Mouse (Mus musculus) stomach, embryonic 16.5 days (tissue): ENCODE results near the gene Milr1. TPM values are rescaled to one million over a fixed set of nuclear protein-coding genes. Genes with fewer than 3 reads are reported as not detected.
"Not testable (repeated sequence)": the region's sequence is repeated elsewhere in the genome, so short reads cannot be mapped to it uniquely, and the experiment has no call there.

Source experiments
- ATAC-seq: fragments of 200-750 bp; cut with Nextera tagmentation; 2 replicates; pipeline ENCODE4 v1.8.0; 2017; ENCODE audit warnings: moderate number of reproducible peaks, moderate TSS enrichment; ENCODE audit not compliant: insufficient read depth, low FRiP score
- H3K27ac ChIP-seq: fragments of 300-500 bp; sonication (generic); 2 replicates; pipeline ENCODE4 v1.5.1; 2014; ENCODE audit warnings: low read length
- H3K27me3 ChIP-seq: fragments of 300-500 bp; sonication (generic); 2 replicates; pipeline ENCODE4 v1.6.1; 2014; ENCODE audit warnings: low read length, control low read depth, mixed read lengths; ENCODE audit not compliant: control insufficient read depth, insufficient read depth
- H3K36me3 ChIP-seq: fragments of 300-500 bp; sonication (generic); 2 replicates; pipeline ENCODE4 v1.6.1; 2014; ENCODE audit warnings: low read length; ENCODE audit not compliant: control insufficient read depth, insufficient read depth
- H3K4me1 ChIP-seq: fragments of 300-500 bp; sonication (generic); 2 replicates; pipeline ENCODE4 v1.6.1; 2014; ENCODE audit warnings: low read length, control low read depth, mixed read lengths; ENCODE audit not compliant: control insufficient read depth, insufficient read depth
- H3K4me2 ChIP-seq: fragments of 300-500 bp; sonication (generic); 2 replicates; pipeline ENCODE4 v1.6.1; 2014; ENCODE audit warnings: low read depth, low read length, mixed read lengths
- H3K4me3 ChIP-seq: fragments of 300-500 bp; sonication (generic); replicated peaks from 2 replicates; pipeline ENCODE4 v1.5.1; 2014; ENCODE audit warnings: mild to moderate bottlenecking, low read length
- H3K9ac ChIP-seq: fragments of 300-500 bp; sonication (generic); 2 replicates; pipeline ENCODE4 v1.6.1; 2014; ENCODE audit warnings: low read length
- H3K9me3 ChIP-seq: fragments of 300-500 bp; sonication (generic); replicated peaks from 2 replicates; pipeline ENCODE4 v1.6.1; 2016; ENCODE audit warnings: low read length, control low read depth; ENCODE audit not compliant: control insufficient read depth
- WGBS: fragments of 180-500 bp; shearing (Covaris S2); extraction: QIAGEN DNeasy Blood & Tissue Kit; methylation state at CpG from one replicate; pipeline ENCODE4 v1.1.7; 2014; 5-methylcytosine and 5-hydroxymethylcytosine counted together
- polyA plus RNA-seq: library from polyadenylated mRNA; unstranded; fragments of >200 nt; fragmentation: Nextera tagmentation; extraction: Ambion mirVana; gene quantifications from 2 replicates; pipeline ENCODE4 v1.2.1, GENCODE M21; 2015

Milr1 gene
- polyA plus RNA-seq, 1 experiment from 2014 or later = 3.1 TPM

GRCm38 (mm10) chr11:106709227-106709985, 41.6 kb upstream of the Milr1 start:
- Histone ChIP-seq H3K9ac (no peak overlapping the region), H3K27ac (no peak overlapping the region), H3K4me2 (0 out of 2 replicates have a peak overlapping the region, but pooled peaks have one; percentile 0), H3K9me3 (no peaks in the 10 kb centered on the region), H3K4me3 (no peak overlapping the region), H3K36me3 (no peaks in the 10 kb centered on the region), H3K4me1 (0 out of 2 replicates have a peak, but pooled peaks cover 5% of the 10 kb centered on the region), H3K27me3 (no peaks in the 10 kb centered on the region)
- 30% methylated on average over 15 of the region's 15 CpGs for WGBS
- peak; percentile 27; the same call in 1 of the 2 replicates for ATAC-seq

DNA sequence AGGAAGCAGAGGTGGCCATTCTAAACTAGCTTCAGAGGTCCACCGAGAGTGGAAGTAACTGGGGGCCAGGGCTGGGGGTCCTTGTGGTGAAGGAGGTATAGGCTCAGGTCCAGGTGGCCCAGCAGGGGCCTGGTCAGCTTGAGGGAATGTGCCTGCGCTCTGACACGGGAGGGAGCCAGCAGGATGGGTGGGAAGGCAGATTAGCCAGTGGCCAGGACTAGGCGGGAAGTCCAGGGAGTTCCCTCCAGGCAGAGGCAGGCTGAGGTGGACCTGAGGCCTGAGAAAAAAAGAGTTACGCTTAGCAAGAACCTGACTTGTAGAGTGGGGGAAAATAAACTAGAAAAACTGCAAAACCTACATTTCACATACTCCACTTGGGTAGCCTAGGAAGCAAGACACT, 40.2 kb upstream of the Milr1 start:
- no peak overlapping the region for H3K4me3 ChIP-seq
- peak overlapping the region; percentile 20; the same call in 1 of the 2 replicates for H3K4me2 ChIP-seq
- H3K9ac ChIP-seq = no peak overlapping the region
- H3K27ac ChIP-seq = no peak overlapping the region
- H3K9me3 ChIP-seq = no peaks in the 10 kb centered on the region
- 0 out of 2 replicates have a peak, but pooled peaks cover 5% of the 10 kb centered on the region for H3K4me1 ChIP-seq
- 57% methylated on average over 5 of the region's 5 CpGs for WGBS
- no peak for ATAC-seq
- no peaks in the 10 kb centered on the region for H3K27me3 ChIP-seq
- H3K36me3 ChIP-seq = no peaks in the 10 kb centered on the region

DNA sequence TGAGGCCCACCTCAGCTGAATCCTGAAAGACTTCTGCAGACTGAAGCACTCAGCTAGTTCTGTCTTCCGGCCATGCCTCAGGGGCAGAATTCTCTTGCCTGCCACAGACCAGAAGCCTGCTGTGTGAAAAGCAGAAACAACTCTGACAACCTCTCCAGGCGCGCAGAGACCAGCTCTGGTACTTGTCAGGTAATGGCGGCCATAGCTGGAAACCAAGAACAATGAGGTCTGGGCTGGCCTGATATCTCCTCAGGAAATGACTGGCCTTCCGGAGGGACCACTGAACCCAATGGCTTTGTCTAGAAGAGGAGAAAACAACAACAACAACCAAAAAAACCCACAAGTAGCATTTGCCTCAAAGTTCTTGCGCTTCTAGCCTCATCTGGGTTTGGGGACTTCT, 36.0 kb upstream of the Milr1 start:
- Histone ChIP-seq H3K27ac (peak overlapping the region; percentile 53; the same call in 1 of the 2 replicates), H3K9ac (peak overlapping the region; percentile 33; the same call in 1 of the 2 replicates), H3K27me3 (no peaks in the 10 kb centered on the region), H3K4me1 (no peaks in the 10 kb centered on the region), H3K9me3 (no peaks in the 10 kb centered on the region), H3K36me3 (no peaks in the 10 kb centered on the region), H3K4me3 (peak overlapping the region; percentile 24), H3K4me2 (no peak overlapping the region)
- no peak for ATAC-seq
- WGBS = 67% methylated on average over 6 of the region's 6 CpGs

DNA sequence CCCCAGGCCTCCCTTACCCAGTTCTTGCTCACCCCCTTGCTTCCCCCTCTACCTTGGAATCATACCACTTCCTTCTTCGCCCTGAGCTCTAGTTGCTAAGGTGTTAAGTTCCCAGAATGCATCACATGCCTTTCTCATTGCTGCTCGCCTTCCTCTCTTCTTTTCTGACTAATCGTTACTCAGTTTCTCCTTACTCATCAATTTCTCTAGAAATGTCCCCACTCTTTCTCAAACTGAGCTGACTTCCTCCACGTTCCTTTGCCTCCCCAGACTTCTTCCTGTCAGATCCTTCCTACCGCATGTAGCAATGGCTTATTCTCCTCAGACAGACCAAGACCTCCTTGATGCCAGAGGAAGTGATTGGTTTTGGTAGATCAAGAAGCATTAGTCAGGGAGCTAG, 34.5 kb upstream of the Milr1 start:
- Histone ChIP-seq H3K9ac (no peak overlapping the region), H3K4me1 (no peaks in the 10 kb centered on the region), H3K36me3 (no peaks in the 10 kb centered on the region), H3K4me3 (no peak overlapping the region), H3K27ac (no peak overlapping the region), H3K9me3 (no peaks in the 10 kb centered on the region), H3K27me3 (no peaks in the 10 kb centered on the region), H3K4me2 (no peak overlapping the region)
- ATAC-seq = no peak
- 81% methylated on average over 5 of the region's 5 CpGs for WGBS

DNA sequence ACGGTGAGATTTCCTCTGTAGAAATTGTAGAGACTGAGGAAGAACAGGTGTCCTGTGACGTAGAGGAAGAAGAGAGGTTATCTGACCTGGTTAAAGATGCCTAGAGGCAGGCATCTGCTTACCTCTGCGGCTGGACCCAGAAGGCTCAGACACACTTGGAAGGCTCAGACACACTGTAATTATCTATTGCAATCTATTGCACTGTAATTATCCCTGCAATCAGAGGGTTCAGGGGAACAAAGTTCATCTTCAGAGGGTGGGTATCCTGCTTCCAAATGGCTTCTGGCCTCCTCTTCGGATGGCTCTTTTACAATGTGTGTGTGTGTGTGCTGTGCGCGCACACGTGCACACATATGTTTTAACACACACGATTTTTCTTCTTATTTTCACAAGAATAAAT, 30.6 kb upstream of the Milr1 start:
- no peak overlapping the region for H3K4me3 ChIP-seq
- no peaks in the 10 kb centered on the region for H3K27me3 ChIP-seq
- no peaks in the 10 kb centered on the region for H3K36me3 ChIP-seq
- no peak for ATAC-seq
- H3K4me2 ChIP-seq = no peak overlapping the region
- H3K9me3 ChIP-seq = no peaks in the 10 kb centered on the region
- 87% methylated on average over 8 of the region's 8 CpGs for WGBS
- no peak overlapping the region for H3K27ac ChIP-seq
- H3K4me1 ChIP-seq = peaks cover 7% of the 10 kb centered on the region
- no peak overlapping the region for H3K9ac ChIP-seq

DNA sequence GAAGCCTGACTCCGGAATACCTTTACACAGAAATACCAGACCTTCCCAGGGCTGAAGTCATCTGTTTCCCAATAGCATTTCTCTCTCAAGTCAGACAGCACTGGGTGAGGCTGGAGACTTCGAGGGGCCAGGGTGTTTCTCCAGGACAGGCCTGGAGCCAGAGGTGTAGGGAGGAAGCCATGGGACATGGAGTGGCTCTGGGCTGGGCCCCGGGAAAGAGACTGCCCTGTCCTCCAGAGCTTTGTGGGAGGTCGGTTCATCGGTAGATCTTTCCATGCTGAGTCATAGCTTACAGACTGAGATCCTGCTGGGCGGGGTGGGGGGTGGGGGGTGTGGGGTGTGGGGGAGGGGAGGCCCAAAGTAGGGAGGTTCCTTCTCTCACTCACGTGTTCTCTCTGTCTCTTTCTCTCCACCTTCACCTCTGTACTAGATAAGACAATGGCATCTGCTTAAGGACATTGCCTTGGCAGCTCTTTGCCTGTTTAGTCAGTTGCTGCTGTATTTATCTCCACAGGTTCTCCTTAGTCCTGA, 28.1 kb upstream of the Milr1 start:
- ATAC-seq = peak; percentile 77; the same call in 1 of the 2 replicates
- 12% methylated on average over 7 of the region's 7 CpGs for WGBS
- H3K4me1 ChIP-seq = peaks cover 7% of the 10 kb centered on the region
- no peaks in the 10 kb centered on the region for H3K27me3 ChIP-seq
- H3K9ac ChIP-seq = no peak overlapping the region
- no peak overlapping the region for H3K4me3 ChIP-seq
- no peak overlapping the region for H3K27ac ChIP-seq
- no peaks in the 10 kb centered on the region for H3K36me3 ChIP-seq
- no peak overlapping the region for H3K4me2 ChIP-seq
- no peaks in the 10 kb centered on the region for H3K9me3 ChIP-seq

GRCm38 (mm10) chr11:106723611-106724125, 27.4 kb upstream of the Milr1 start:
- no peak overlapping the region for H3K27ac ChIP-seq
- H3K4me1 ChIP-seq = peaks cover 7% of the 10 kb centered on the region
- no peak overlapping the region for H3K4me2 ChIP-seq
- no peaks in the 10 kb centered on the region for H3K9me3 ChIP-seq
- no peaks in the 10 kb centered on the region for H3K27me3 ChIP-seq
- no peak overlapping the region for H3K4me3 ChIP-seq
- WGBS = 66% methylated on average over 15 of the region's 15 CpGs
- no peak for ATAC-seq
- no peaks in the 10 kb centered on the region for H3K36me3 ChIP-seq
- H3K9ac ChIP-seq = no peak overlapping the region

GRCm38 (mm10) chr11:106724176-106724915, 26.7 kb upstream of the Milr1 start:
- Histone ChIP-seq H3K9ac (no peak overlapping the region), H3K4me3 (no peak overlapping the region), H3K9me3 (no peaks in the 10 kb centered on the region), H3K4me1 (peaks cover 7% of the 10 kb centered on the region), H3K36me3 (no peaks in the 10 kb centered on the region), H3K27me3 (no peaks in the 10 kb centered on the region), H3K27ac (no peak overlapping the region), H3K4me2 (no peak overlapping the region)
- WGBS = 86% methylated on average over 10 of the region's 10 CpGs
- no peak for ATAC-seq

DNA sequence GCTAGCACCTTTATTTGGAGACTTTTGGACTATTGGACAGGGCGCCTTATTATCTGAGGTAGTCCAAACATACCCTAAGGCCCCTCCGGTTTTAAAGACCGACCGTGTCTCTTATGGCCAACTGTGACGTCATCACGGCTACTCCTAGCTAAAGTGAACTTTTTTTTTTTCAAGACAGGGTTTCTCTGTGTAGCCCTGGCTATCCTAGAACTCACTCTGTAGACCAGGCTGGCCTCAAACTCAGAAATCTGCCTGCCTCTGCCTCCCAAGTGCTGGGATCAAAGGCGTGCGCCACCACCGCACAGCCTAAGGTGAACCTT, 26.1 kb upstream of the Milr1 start:
- not testable (repeated sequence) for H3K4me1 ChIP-seq, H3K36me3 ChIP-seq, H3K4me3 ChIP-seq, H3K27ac ChIP-seq, H3K9me3 ChIP-seq, H3K4me2 ChIP-seq, H3K27me3 ChIP-seq, H3K9ac ChIP-seq, ATAC-seq
- 85% methylated on average over 9 of the region's 9 CpGs for WGBS
